Mouse (Mus musculus): Measurements from ENCODE around the gene Ints1.

The Ints1 gene

DNA sequence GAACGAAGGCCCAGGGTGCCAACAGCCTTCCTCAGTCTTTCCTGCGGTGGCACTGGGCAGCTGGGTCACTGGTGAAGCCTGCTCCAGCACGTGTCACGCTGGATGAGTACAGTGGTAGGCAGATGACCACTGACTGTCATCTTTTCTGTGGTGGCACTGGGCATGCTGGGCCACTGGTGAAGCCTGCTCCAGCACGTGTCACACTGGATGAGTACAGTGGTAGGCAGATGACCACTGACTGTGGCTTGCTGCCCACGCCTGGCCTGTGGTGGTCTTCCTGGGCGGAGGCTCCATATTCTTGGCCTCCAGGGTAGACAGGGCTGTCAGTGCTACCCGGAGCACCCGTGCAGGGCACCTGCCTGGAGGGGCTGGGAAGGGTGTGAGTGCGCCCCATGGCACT, 26.4 kb upstream of the Ints1 start:
- no peak for DNase-seq (ENCODE audit: extremely low read depth, insufficient read length, low spot score)

DNA sequence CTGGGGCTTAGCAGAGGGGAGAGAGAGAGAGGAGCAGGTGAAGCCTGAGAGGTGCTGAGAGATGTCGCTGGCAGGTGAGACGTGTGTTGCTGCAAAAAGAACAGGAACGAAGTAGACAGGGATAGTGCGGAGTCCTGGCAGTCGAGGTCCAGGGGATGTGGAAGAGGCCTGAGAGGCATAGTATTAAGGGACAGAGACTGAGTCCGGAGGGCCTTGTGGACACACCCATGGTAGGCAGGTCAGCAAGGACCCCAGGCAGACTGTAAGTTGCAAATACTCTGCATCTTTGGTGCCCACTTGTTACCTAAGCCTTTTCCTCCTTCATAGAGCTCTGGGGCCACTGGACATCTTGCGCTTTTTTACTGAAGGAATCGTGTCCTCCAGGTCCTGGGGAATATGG, 25.8 kb upstream of the Ints1 start:
- no peak for DNase-seq (ENCODE audit: extremely low read depth, insufficient read length, low spot score)

DNA sequence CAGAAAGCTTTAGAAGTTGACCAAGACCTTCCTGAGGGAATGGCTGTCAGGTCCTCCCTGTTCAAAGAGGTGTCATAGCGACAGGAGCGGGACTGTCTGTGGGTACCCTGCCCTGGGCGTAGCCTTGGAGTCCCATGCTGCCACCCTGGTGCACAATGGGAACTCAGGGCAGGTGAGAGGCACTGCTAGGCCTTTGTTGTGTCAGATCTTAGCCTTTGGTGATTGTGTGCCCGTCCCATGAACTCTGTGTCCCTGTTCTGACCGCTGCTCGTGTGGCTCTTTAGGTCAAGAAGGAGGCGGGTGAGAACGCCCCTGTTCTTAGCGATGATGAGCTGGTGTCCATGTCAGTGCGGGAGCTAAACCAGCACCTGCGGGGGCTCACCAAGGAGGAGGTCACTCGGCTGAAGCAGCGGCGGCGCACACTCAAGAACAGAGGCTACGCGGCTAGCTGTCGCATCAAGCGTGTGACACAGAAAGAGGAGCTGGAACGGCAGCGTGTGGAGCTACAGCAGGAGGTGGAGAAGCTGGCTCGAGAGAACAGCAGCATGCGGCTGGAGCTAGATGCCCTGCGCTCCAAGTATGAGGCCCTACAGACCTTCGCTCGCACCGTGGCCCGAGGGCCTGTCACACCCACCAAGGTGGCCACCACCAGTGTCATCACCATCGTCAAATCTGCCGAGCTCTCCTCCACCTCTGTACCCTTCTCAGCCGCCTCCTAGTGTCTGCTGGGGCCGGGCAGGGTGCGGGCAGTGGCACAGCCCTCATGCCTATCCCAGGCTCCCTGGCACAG, 24.5 kb upstream of the Ints1 start:
- no peak for DNase-seq (ENCODE audit: extremely low read depth, insufficient read length, low spot score)

DNA sequence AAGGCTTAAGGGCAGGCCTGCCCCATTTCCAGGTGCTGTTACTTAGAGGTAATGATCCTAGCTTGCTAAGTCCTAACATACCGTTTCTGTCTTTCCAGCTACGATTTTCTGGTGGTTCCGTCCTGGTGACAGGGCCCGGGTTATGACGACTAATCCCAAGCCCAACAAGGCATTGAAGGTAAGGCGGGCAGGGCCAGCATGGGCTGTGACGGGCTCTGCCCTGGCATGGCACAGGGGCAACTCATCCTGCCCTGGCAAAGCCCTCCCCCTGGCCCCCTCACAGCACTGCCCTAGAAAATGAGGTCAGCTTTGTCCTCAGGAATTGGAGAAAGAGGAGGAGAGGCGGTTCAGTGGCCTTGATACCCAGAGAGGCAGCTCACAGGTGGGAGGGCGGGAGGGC, 23.6 kb upstream of the Ints1 start:
- DNase-seq (ENCODE audit: extremely low read depth, insufficient read length, low spot score) = no peak

DNA sequence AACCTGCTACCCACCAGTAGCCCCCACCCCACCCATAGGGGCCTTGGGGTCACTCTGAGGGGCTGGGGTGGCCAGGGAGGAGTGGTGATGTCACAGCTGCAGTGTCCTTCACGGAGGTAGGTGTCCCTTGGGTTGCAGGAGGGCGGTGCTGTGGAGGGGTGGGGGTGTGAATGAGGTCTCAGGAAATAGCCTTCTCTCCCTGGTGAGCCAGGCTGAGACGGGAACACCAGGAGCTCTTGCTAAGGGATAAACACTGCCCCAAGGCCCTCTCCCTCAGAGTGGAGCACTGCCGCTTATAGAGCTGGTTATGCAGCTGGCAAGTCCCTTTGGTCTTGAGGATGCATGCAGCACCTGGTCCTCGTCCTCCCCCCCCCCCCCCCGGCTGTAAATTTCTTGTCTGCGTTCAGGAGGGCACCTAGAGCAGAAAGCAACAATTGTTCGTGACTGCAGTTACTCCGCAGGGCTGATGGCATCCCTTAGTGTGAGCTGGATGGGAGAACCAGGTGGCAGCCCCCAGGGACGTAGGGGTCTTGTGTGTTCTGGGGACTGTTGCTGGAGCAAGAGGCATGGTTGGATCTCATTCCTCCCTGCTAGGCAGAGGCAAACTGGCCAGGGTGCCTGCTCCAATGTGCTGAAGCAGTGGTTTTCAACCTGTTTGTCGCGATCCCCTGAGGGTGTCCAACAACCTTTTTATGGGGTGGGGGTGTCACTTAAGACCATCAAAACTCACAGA, 22.9 kb upstream of the Ints1 start:
- no peak for DNase-seq (ENCODE audit: extremely low read depth, insufficient read length, low spot score)

DNA sequence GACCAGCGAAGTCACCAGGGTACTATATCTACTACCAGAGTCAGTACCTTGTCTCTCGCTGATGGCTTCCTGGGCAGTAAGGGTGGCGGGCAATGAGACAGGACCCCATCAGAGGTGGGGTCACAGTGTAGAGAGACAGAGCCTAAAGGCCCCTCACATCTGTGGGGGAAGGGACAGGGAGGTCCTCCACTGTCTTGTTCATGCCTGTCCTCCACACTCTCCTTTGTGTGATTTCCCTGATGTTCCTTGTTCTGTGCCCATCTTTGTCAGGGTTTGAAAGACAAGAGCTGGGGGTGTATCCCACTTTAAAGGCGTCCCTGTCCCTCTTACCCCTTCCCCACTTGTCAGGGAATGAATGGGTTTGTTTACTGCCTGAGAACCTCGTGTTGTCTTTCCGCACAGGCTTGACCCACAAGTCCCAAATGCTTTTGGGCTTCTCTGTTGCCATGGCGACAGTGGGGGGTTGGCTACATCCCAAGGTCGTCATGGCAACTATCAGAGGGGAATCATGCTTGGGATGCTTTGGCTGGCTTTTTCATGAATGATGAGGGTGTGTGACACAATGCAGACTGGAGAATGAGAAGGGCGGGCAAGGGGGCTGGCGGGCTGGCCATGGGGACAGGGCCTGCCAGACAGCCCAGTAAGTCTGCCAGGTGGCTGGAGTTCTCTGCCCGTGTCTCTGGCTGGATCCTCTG, 22.1 kb upstream of the Ints1 start:
- peak; percentile 75 for DNase-seq (ENCODE audit: extremely low read depth, insufficient read length, low spot score)

DNA sequence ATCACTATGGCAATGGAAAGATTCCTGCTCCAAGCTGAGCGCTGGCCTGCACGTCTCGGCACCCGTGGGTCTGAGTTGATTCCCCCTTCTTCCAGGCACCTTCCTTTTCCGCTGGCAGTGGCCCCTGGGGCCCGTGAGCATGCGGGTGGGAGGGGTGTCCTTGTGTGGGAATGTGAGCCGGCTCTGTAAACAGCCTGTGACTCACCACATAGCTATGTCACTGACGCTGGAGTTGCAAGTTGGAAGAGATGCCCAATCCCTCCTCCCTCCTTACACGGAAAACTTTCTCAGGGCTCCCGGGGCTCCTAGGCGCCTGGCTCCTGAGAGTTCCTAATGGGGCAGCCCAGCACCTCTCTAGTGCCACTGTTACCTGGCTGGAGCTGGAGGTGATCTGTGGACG, 21.4 kb upstream of the Ints1 start:
- DNase-seq (ENCODE audit: extremely low read depth, insufficient read length, low spot score) = peak; percentile 86

DNA sequence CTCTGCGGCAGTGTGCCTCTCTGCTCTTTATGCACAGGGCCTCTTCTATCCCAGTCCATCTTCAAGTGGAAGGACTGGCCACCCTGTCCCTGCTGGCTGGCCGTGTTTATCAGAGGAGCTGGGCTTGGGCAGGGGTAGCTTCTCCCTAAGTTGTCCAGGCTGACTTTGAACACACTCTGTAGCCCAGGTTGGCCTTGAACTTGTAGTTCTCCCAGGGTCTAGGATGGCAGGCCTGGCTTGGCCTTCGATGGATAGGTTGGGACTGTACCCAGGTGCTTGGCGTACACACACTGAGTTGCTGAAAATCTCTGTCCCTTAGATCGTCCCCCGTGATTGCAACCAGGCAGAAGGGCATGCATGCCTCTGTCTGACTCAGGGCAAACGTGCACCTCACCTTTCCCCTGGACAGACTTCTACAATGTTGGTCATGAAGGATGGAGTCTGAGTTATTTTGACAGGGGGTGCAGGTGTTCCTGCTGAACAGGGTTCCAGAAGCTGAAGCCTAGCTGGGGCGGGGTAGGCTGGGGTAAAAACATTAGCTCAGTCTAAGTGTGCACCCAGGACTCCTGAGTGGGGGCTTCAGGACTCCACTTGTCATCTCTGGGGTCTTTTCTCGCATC, 20.6 kb upstream of the Ints1 start:
- DNase-seq (ENCODE audit: extremely low read depth, insufficient read length, low spot score) = no peak

DNA sequence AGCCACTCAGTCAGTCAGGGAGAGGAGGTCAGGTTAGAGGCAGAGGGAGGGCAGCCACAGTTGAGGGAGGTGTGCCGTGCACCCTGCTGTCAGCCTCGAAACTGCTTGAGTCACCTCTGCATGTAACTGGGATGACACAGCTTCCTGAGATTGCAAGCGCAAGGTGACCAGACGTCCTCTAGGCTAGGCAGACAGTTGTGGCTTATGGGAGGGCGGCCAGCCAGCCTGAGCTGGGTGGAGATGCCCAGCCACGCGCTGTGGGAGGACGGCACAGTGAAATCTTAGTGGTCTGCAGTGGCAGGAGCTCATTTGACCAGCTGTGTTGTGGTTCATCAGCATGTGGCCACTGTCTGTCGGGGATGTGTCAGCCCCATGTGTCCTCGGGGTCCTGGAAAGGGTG, 19.5 kb upstream of the Ints1 start:
- peak; percentile 84 for DNase-seq (ENCODE audit: extremely low read depth, insufficient read length, low spot score)

DNA sequence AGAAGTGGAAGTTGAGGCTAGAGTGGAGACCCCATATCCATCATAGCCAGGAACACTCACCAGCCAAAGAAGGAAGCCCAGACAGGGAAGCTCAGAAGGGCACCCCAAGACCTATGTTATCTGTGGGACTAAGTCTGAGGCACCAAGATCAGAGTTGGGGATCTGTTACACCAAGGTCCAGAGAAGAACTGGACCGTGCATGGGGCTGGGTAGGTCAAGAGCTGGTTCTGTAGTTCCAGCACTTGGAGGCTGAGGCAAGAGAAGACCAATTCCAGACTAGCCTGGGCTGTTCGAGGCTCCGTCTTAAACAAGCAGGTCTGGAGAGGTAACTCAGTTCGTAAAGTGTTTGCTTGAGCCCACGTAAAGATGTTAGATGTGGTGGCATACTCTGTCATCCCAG, 18.7 kb upstream of the Ints1 start:
- DNase-seq (ENCODE audit: extremely low read depth, insufficient read length, low spot score) = no peak

DNA sequence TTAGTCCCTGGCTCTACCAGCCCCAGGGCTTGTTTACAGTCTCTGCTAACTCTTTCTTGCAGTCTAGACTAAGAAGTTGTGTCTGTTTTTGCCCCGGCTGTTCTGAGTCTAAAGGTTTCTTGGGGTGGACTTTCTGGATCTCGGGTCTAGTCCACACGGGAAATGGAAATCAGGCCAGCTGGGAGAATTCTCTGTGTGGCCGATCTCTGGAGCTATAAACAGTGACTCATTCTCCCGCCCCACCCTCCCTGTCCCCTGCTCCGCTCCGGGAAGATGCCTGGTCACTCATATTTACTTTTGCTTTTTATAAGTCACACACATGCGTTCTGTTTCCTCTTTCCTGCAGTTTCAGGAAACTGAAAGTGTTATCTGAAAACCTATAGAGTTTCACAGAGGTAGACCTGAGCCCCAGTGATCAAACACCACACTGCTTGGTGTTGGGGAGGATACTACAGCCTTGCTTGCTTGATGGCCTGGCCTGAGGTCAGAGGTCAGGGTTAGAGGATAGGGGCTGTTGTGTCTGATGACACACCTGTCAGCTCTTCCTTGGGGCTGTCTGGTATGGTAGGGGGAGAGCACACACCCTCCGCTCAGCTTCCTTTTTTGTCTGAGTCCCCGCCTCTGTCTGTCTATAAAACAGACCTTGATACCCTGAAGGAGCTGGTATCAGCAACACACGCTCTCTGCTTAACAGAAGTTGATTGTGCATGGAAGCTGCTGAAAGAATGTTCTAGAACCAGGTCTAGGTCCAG, 18.0 kb upstream of the Ints1 start:
- DNase-seq (ENCODE audit: extremely low read depth, insufficient read length, low spot score) = peak; percentile 60

DNA sequence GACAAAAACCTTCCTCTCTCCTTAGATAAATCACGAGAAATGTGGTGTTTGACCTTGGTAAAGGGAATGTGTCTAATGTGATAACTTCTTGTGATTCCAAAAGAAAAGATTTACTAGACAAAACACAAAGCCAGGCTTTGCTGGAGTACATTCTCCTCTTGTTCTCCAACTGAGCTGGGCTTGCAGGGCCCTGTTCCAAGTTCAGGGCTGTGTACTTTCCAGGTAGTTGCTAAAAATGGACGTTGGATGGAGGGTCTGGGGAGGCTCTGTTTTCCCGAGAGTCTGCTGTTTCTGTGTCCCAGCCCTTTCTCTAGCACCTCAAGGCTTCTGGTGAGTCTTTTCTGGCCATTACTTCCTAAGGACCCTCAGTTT, 17.5 kb upstream of the Ints1 start:
- DNase-seq (ENCODE audit: extremely low read depth, insufficient read length, low spot score) = no peak

DNA sequence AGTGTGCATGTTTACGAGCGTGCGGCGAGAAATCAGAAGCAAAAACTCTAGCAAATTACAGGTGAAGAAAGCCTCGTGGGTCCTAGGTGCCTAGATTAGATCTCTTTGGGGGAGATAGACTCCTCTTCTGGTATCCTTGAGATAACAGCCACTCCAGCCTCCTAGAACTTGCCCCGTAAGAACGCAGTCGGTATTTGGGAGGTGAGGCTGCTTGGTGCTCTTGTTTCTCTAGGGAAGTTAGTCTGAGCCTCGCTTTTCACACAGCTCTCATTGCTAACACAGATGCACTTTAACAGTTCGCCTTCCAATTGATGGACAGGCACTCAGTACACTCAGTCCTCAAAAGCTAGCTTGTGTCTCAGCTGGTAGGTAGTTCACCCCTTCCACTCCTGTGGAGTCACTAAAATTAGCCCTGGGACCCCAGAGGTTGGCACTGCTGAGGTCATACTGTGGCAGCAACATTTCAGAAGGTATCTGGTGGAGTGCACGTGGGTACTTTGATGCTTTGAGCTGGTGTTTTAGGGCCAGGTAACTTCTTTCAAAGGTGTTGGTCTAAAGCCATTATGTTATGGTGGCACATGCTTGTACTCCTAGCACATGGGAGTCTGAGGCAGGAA, 16.8 kb upstream of the Ints1 start:
- no peak for DNase-seq (ENCODE audit: extremely low read depth, insufficient read length, low spot score)

DNA sequence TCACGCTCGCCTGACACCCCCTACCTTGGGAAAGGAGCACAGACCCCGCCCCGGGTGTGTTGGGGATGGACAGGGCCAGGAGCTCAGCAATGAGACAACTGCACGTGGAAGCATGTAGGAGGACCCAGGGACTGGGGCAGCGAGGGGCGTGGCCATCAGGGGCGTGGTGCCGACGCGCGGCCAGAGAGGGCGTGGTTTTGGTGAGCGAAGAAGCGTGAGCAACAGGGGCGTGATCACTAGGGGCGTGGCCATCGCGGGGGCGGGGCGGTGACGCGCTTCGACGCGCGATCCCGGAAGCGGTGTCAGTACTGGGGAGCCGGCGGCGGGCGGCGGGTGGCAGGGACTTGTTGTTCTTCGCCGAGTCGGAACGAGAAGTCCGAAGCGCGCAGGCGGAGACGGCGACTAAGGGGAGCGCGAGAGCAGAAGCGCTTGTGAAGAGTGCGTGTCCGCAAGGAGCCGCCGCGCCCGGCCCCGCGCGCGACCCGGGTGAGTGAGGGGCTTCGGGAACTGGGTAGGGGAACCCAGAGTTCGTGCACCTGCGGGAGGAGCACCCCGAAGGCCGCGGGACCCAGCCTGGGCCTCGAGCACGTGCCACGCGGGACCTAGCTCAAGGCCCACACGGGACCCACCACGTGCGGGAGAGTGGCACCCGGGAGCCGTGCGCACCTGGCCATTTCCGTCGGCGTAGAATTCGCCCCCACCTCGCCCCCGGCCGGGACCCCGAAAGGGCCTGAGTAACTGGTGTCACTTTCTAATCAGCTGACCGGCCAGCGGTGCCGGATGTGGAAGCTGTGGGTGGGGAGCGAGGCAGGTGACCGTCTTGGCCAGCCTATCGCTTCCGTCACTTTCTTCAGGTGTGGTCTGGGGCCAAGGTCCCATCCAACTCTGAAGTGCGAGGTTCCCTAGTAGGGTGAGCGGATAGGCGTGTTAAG, 16.0 kb upstream of the Ints1 start, which contains the start of gene Mafk:
Gene Mafk, plus strand, starts transcription at position 287 of the 932 bp plus-strand sequence.
- peak; percentile 99 for DNase-seq (ENCODE audit: extremely low read depth, insufficient read length, low spot score)

DNA sequence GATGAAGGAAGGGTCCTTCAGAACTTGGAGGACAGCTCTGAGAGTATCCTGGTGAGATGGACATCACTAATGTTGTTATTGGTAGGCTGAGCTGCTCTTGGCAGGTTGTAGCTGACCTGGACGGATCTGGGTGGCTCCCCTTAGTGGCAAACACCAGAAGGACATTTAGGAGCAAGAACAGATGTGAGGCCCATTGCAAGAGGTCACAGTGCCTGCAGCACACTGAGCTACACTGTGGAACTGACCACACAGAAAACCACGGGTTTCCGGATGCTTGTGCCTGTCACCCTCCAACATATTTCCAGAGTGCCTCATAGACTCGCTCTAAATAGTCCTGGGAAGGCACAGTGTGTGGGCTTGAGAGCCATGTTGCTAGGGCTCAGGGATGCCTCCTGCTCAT, 14.0 kb upstream of the Ints1 start:
- DNase-seq (ENCODE audit: extremely low read depth, insufficient read length, low spot score) = peak; percentile 81

DNA sequence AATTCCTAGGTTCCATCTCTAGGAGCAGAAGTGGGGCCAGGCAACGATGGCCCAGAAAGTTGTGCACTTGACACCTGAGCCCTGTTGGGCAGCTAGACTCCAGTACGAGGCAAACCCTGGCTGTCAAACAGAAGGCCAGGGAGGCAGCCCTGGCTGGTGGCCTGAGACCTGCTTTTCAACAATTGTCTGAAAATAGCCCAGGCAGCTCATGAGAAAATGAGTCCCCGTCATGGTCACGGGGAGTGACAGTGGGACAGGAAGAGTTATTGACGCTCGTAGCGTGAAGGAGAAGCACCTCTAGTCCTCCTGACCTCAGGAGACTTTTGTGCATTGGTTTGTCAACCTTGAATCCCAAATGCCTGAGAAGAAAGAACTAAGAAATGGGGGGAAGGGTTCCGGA, 5.9 kb upstream of the Ints1 start:
- no peak for DNase-seq (ENCODE audit: extremely low read depth, insufficient read length, low spot score)

DNA sequence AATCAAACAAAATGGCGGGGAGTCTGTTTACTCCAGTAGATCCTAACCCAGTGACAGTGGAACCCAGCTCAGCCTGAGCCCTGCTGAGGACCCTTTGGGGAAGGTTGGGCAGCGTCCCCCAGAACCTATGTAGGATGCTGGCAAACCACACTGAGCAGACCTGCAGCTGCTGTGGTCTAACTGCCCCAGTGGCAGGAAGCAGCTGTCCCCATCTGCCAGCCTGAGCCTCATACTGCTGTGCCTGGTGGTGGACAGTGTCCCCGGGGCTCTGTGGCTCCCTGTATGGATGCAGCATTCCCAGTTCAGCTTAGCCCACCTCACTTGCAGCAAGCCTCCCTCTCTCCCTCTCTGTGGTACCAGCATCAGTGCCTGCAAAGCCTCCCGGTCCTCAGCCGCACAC, 1.5 kb upstream of the Ints1 start:
- no peak for DNase-seq (ENCODE audit: extremely low read depth, insufficient read length, low spot score)

DNA sequence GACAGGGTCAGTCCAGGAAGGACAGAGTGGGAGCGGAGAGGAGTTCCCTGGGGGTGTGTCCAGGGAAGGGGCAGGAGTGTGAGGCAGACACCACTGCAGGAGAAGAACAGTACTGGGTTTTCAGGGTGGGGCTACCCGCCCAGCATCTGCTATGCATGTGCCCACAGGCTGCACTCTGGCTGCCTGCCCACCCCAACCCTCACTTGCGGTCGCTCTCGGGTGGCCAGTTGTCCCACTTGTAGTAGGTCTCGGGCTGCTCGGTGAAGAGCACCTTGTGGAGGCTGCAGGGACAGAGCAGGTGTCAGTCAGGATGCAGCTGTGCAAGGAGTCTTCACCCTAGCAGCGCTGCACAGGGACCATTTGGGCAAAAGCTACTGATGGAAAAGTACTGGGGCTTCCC, 7.3 kb downstream of the Ints1 start:
- no peak for DNase-seq (ENCODE audit: extremely low read depth, insufficient read length, low spot score)

DNA sequence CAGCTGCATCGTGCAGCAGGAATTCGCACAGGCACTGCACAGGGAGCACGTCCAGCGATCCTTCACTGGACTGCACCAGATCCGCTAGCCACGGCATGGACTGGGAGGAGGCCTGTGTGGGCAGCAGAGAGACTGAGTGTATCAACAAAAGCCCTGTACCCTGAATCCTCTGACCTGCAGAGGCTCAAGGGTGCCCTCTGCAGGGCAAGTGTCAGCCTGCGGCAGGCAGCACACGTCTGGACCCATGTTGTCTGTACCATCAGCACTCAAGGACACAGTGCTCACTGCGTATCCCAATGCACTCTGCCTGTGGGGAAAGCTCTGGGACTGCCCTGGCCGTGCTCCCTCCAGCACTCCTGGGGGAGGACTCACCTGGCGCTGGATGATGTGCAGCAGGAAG, 11.2 kb downstream of the Ints1 start:
- DNase-seq (ENCODE audit: extremely low read depth, insufficient read length, low spot score) = no peak
